Mouse (Mus musculus): ENCODE results near the gene Hmgcl. TPM values are rescaled to one million over a fixed set of nuclear protein-coding genes. Genes with fewer than 3 reads are reported as not detected.

The Hmgcl gene
- polyA plus RNA-seq, 1 experiment from 2014 or later = 57.6 TPM

DNA sequence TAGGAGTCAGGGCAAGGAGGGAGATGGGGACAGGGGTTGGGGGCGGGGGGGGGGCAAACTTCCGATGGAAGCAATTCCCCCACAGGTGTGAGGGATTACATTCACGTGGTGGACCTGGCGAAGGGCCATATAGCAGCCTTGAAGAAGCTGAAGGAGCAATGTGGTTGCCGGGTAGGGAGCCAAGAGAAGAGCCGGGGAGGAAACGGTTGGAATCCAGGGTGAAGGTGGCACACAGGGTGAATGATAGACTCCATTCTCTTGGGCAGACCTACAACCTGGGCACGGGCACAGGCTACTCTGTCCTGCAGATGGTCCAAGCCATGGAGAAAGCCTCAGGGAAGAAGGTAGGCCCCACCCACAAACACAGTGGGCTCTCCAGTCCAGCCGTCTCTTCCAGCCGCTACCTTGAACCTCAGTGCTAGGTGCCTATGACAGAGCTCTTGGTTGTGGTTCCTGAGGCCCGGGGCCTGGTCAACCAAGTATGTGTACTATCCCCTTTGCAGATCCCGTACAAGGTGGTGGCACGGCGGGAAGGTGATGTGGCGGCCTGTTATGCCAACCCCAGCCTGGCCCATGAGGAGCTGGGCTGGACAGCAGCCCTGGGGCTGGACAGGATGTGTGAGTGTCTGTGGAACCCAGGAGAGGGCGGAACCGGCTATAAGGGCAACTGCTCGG lies 21.0 kb downstream of the Hmgcl start:
- 94% methylated on average over 18 of the region's 18 CpGs for WGBS
- ATAC-seq (ENCODE audit: low FRiP score, low TSS enrichment) (no peak), DNase-seq (no peak)
- Histone ChIP-seq H3K36me3 (ENCODE audit: control insufficient read depth, insufficient read depth, low read length) (peaks cover 50% of the 10 kb centered on the region), H3K27ac (replicated peaks; ENCODE audit: low read depth, low read length) (no peak overlapping the region), H3K9ac (replicated peaks; ENCODE audit: low read length) (no peak overlapping the region), H3K4me2 (ENCODE audit: low read length) (no peak overlapping the region), H3K27me3 (ENCODE audit: control insufficient read depth, insufficient read depth, low read length) (no peaks in the 10 kb centered on the region), H3K9me3 (ENCODE audit: control insufficient read depth, low read length) (no peaks in the 10 kb centered on the region), H3K4me1 (ENCODE audit: control insufficient read depth, insufficient read depth, low read length) (peaks cover 16% of the 10 kb centered on the region), H3K4me3 (replicated peaks; ENCODE audit: low read depth, low read length) (no peak overlapping the region)

DNA sequence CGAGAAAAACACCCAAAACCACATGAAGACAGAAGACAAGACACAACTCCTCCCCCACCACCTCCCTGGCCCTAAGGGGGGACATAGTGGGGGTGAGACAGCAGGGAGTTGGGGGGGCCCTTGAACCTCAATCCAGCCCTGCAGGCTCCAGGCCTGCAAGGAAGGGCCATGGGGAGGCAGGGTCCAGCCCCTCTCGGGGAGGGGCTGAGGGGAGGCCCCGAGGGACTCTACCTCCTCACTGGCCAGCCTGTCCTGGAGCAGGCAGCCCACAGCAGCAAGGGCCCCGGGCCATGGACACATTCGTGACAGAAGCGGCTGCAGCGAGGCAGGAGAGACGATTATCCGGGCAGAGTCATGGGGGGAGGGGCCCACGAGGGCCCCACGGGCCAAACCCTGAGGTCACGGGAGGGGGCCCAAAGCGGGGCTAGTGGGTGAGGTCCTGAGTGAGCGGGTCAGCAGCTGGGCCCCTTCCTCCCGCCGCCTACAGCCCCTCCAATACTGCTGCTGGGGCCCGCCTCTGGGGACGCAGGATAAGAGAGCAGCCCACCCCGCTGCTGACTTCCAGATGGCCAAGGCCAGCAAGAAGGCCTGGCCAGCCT lies 22.1 kb downstream of the Hmgcl start:
- no peak overlapping the region for H3K9ac ChIP-seq (replicated peaks; ENCODE audit: low read length)
- H3K4me1 ChIP-seq (ENCODE audit: control insufficient read depth, insufficient read depth, low read length) = peaks cover 18% of the 10 kb centered on the region
- H3K9me3 ChIP-seq (ENCODE audit: control insufficient read depth, low read length) = no peaks in the 10 kb centered on the region
- no peak overlapping the region for H3K27ac ChIP-seq (replicated peaks; ENCODE audit: low read depth, low read length)
- peaks cover 49% of the 10 kb centered on the region for H3K36me3 ChIP-seq (ENCODE audit: control insufficient read depth, insufficient read depth, low read length)
- H3K4me2 ChIP-seq (ENCODE audit: low read length) = no peak overlapping the region
- WGBS = 75% methylated on average over 19 of the region's 19 CpGs
- no peak overlapping the region for H3K4me3 ChIP-seq (replicated peaks; ENCODE audit: low read depth, low read length)
- no peaks in the 10 kb centered on the region for H3K27me3 ChIP-seq (ENCODE audit: control insufficient read depth, insufficient read depth, low read length)
- ATAC-seq (ENCODE audit: low FRiP score, low TSS enrichment) (no peak), DNase-seq (no peak)

DNA sequence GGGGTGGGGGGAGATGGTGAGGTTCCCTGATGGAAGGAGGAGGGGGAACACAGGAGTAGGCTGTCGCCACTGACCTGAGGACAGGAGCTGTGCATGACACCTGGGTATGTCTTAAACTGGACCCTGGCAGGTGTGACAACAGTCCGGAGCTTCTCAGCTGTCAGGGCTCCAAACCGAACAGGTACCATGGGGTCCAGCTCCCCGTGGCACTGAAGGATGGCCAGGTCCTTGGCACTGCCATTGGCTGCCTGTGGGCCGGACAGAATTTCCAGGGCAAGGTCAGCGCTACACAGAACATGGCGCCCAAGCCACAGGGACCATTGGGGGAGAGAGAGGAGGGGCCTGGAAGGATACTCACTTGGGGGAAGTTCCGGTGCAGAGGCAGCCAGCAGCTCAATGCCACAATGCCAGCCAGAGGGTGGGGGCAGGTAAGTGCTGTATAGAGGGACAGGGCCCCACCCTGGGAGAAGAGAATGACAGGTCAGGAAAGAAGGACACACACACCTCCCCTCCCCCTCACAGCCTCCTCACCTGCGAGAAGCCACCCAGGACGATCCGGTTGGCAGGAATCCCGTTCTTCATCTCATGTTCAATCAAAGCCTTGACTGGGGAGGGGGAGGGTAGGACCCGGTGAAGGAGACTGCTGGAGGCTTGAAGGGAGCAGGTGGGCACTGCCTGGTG lies 23.0 kb downstream of the Hmgcl start:
- Histone ChIP-seq H3K9ac (replicated peaks; ENCODE audit: low read length) (no peak overlapping the region), H3K4me1 (ENCODE audit: control insufficient read depth, insufficient read depth, low read length) (peaks cover 16% of the 10 kb centered on the region), H3K27me3 (ENCODE audit: control insufficient read depth, insufficient read depth, low read length) (no peaks in the 10 kb centered on the region), H3K9me3 (ENCODE audit: control insufficient read depth, low read length) (no peaks in the 10 kb centered on the region), H3K36me3 (ENCODE audit: control insufficient read depth, insufficient read depth, low read length) (peaks cover 53% of the 10 kb centered on the region), H3K4me3 (replicated peaks; ENCODE audit: low read depth, low read length) (no peak overlapping the region), H3K4me2 (ENCODE audit: low read length) (no peak overlapping the region), H3K27ac (replicated peaks; ENCODE audit: low read depth, low read length) (no peak overlapping the region)
- no peak for DNase-seq
- whole genome bisulfite sequencing = 85% methylated on average over 13 of the region's 13 CpGs
- no peak for ATAC-seq (ENCODE audit: low FRiP score, low TSS enrichment)

DNA sequence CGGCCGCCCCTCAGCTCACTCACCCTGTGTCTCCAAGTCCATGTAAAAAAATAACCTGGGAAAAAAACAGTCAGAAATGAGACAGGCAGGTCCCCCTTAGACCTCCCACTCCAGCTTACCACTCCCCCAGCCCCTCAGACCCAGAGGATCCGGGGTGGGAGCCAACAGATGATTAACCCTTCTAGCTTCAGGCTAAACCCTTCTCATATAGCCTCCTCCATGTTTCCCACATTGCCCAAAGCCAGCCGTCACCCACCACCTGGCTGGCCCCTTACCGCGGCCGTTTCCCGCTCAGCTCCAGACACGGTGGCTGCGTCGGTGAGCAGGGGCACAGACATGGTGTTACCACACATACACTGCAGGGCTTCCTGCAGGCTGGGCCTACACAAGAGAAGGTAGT lies 24.3 kb downstream of the Hmgcl start:
- Histone ChIP-seq H3K27ac (replicated peaks; ENCODE audit: low read depth, low read length) (no peak overlapping the region), H3K9ac (replicated peaks; ENCODE audit: low read length) (no peak overlapping the region), H3K4me3 (replicated peaks; ENCODE audit: low read depth, low read length) (peak overlapping the region; percentile 91; the same call in 1 of the 2 replicates), H3K27me3 (ENCODE audit: control insufficient read depth, insufficient read depth, low read length) (no peaks in the 10 kb centered on the region), H3K4me2 (ENCODE audit: low read length) (no peak overlapping the region), H3K9me3 (ENCODE audit: control insufficient read depth, low read length) (no peaks in the 10 kb centered on the region), H3K36me3 (ENCODE audit: control insufficient read depth, insufficient read depth, low read length) (peaks cover 67% of the 10 kb centered on the region), H3K4me1 (ENCODE audit: control insufficient read depth, insufficient read depth, low read length) (peaks cover 12% of the 10 kb centered on the region)
- DNase-seq = no peak
- no peak for ATAC-seq (ENCODE audit: low FRiP score, low TSS enrichment)
- WGBS = 91% methylated on average over 11 of the region's 11 CpGs

DNA sequence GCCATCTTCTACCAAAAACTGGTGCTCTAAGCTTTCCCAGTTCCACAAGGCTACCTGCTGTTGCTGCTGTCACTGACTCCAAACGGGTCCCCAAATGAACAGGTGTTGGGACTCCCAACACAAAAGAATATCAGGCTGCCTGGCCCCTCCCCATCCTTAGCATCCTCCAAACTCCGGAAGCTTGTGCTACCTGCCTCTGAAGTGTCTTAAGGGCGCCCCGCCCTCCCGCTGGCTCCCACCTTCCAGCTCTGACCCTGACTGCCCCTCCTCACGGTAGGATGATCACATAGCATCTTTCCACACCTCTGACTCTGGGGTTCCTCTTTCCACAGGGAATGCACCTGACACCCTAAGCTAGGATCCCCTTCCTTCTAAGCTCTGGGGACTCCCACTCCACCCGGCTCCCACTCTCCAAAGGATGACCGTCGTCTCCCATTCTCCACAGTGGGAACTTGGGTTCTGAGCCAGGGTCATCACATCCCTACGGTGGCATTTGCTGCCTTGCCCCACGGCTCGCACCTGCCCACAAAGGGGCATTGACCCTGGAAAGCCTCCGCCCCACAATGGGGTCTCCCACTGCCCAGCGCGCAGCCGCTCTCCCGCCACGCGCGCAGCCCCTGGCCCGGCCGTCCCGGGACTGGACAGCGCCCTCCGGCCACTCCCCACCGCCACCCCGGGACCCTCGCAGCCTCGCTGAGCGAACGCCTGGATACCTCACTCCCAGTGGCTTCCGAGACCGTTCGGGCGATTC lies 25.7 kb downstream of the Hmgcl start:
- Histone ChIP-seq H3K27ac (replicated peaks; ENCODE audit: low read depth, low read length) (peak overlapping the region; percentile 70; the same call in 1 of the 2 replicates), H3K4me2 (ENCODE audit: low read length) (peak overlapping the region; percentile 84), H3K4me1 (ENCODE audit: control insufficient read depth, insufficient read depth, low read length) (peaks cover 12% of the 10 kb centered on the region), H3K9ac (replicated peaks; ENCODE audit: low read length) (peak overlapping the region; percentile 90), H3K4me3 (replicated peaks; ENCODE audit: low read depth, low read length) (peak overlapping the region; percentile 91), H3K9me3 (ENCODE audit: control insufficient read depth, low read length) (no peaks in the 10 kb centered on the region), H3K27me3 (ENCODE audit: control insufficient read depth, insufficient read depth, low read length) (no peaks in the 10 kb centered on the region), H3K36me3 (ENCODE audit: control insufficient read depth, insufficient read depth, low read length) (peaks cover 66% of the 10 kb centered on the region)
- DNase-seq (no peak), ATAC-seq (ENCODE audit: low FRiP score, low TSS enrichment) (peak; percentile 55)
- WGBS = under 1% methylated on average over 35 of the region's 35 CpGs

DNA sequence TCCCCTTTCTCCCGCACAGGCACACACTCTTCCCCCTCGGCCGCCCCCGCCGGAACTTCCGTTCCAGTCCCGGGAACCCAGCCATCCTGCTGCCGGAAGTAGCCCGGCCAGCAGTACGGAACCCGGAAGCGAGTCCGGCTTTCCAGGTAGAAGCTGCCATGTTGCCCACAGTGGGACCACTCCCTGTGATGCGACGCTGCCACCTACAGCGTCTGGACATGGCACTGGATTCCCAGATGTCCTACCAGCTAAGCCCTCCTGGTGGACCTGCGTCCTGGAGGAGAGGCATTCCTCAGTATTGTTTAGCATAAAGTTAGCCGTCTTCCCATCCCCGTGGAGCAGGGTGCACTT lies 26.3 kb downstream of the Hmgcl start, which contains the start of gene Lypla2:
TSS of gene Lypla2 (minus strand) at position 71 of the 351 bp plus-strand sequence.
- ATAC-seq (ENCODE audit: low FRiP score, low TSS enrichment) = peak; percentile 81

DNA sequence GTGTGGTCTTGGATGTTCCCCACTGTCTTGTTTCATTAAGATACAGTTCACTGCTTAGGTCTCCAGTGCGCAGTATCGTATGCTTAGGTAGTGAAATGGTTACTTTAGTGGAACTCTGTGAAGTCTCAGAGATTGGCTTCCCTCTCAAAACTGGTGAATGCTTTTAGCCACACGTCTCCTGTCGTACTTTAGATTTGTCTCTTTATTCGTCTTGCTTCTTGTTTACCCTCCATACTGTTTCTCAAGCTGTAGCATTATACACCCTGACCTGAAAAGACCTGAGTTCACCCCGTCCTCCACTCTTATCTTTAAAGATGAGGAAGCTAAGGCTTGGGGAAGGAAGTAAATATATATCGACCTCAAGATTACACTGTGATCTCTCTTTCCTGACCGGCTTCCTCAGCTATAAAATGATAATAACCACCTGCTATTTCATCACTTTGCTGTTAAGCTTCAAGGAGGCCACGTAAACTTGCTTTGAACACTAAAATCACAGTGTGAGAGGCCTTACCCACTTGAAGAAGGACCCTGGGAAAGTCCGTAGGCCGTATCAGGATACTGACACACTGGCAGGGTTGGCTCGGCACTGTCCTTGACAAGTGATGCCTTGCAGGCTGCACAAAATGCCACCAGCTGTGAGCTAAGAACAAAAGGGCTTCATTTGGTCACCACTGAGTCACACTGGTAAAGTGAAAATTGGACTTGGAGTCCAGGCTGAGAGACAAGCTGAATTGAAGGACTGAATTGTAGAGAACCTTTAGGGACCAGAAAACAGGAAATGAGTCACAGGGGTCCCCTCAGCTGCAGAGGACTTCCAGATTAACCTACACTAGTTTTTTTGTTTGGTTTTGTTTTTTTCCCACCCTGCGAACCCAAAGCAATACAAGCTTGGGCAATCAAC lies 26.9 kb downstream of the Hmgcl start:
- WGBS = 73% methylated on average over 13 of the region's 13 CpGs
- Histone ChIP-seq H3K4me3 (replicated peaks; ENCODE audit: low read depth, low read length) (peak overlapping the region; percentile 91), H3K4me2 (ENCODE audit: low read length) (peak overlapping the region; percentile 84), H3K9me3 (ENCODE audit: control insufficient read depth, low read length) (no peaks in the 10 kb centered on the region), H3K9ac (replicated peaks; ENCODE audit: low read length) (no peak overlapping the region), H3K27me3 (ENCODE audit: control insufficient read depth, insufficient read depth, low read length) (no peaks in the 10 kb centered on the region), H3K4me1 (ENCODE audit: control insufficient read depth, insufficient read depth, low read length) (peaks cover 12% of the 10 kb centered on the region), H3K36me3 (ENCODE audit: control insufficient read depth, insufficient read depth, low read length) (peaks cover 58% of the 10 kb centered on the region), H3K27ac (replicated peaks; ENCODE audit: low read depth, low read length) (no peak overlapping the region)
- DNase-seq (no peak), ATAC-seq (ENCODE audit: low FRiP score, low TSS enrichment) (no peak)

More for the DNA sequence above, 26.3 kb downstream of the Hmgcl start, which contains the start of gene Lypla2:
- H3K9me3 ChIP-seq (ENCODE audit: control insufficient read depth, low read length) = no peaks in the 10 kb centered on the region
- H3K4me1 ChIP-seq (ENCODE audit: control insufficient read depth, insufficient read depth, low read length) = peaks cover 12% of the 10 kb centered on the region
- DNase-seq = peak; percentile 92
- WGBS = under 1% methylated on average over 19 of the region's 19 CpGs
- peak within 1 kb of the TSS; percentile 84 for H3K4me2 ChIP-seq (ENCODE audit: low read length)
- H3K4me3 ChIP-seq (replicated peaks; ENCODE audit: low read depth, low read length) = peak within 1 kb of the TSS; percentile 91
- H3K36me3 ChIP-seq (ENCODE audit: control insufficient read depth, insufficient read depth, low read length) = peaks cover 64% of the 10 kb centered on the region
- H3K27me3 ChIP-seq (ENCODE audit: control insufficient read depth, insufficient read depth, low read length) = no peaks in the 10 kb centered on the region
- H3K9ac ChIP-seq (replicated peaks; ENCODE audit: low read length) = peak within 1 kb of the TSS; percentile 90
- H3K27ac ChIP-seq (replicated peaks; ENCODE audit: low read depth, low read length) = peak within 1 kb of the TSS; percentile 70; the same call in 1 of the 2 replicates

DNA sequence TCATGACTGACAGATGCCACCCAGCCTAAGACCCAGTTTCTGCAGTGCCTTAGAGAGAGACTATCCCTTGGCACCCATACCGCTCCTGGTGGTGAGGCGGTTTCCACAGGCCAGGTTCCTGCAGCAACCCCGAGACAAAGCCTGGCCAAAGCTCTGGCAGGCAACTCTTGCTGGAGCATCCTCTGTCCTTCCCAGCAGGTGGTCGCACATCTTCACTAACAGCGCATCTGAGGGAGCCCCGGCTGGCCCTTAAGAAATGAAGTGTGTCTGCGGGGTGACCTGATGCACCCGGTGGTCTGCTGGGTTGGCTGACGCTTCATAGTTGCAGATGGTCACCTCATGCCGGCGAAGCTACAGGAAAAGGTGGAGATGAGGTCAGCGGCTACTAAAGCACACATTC lies 29.9 kb downstream of the Hmgcl start:
- Histone ChIP-seq H3K9ac (replicated peaks; ENCODE audit: low read length) (no peak overlapping the region), H3K27ac (replicated peaks; ENCODE audit: low read depth, low read length) (no peak overlapping the region), H3K36me3 (ENCODE audit: control insufficient read depth, insufficient read depth, low read length) (peaks cover 39% of the 10 kb centered on the region), H3K4me3 (replicated peaks; ENCODE audit: low read depth, low read length) (no peak overlapping the region), H3K27me3 (ENCODE audit: control insufficient read depth, insufficient read depth, low read length) (no peaks in the 10 kb centered on the region), H3K4me2 (ENCODE audit: low read length) (no peak overlapping the region), H3K4me1 (ENCODE audit: control insufficient read depth, insufficient read depth, low read length) (peaks cover 10% of the 10 kb centered on the region), H3K9me3 (ENCODE audit: control insufficient read depth, low read length) (no peaks in the 10 kb centered on the region)
- WGBS = 95% methylated on average over 12 of the region's 12 CpGs
- ATAC-seq (ENCODE audit: low FRiP score, low TSS enrichment) = no peak
- DNase-seq = no peak
